Mouse (Mus musculus): ENCODE results near the gene Osbpl9. TPM values are rescaled to one million over a fixed set of nuclear protein-coding genes. Genes with fewer than 3 reads are reported as not detected.

The Osbpl9 gene
- polyA plus RNA-seq, 1 experiment from 2014 or later, result 64.5 TPM

- 91% methylated on average over 5 of the region's 5 CpGs for WGBS
- Histone ChIP-seq H3K9me3 (replicated peaks) (no peaks in the 10 kb centered on the region), H3K27me3 (ENCODE audit: low read depth, poor library complexity, severe bottlenecking) (no peaks in the 10 kb centered on the region), H3K36me3 (peaks cover 88% of the 10 kb centered on the region), H3K4me1 (no peaks in the 10 kb centered on the region), H3K27ac (no peak overlapping the region), H3K4me3 (no peak overlapping the region)
- no peak for DNase-seq (ENCODE audit: low spot score)
Measured at GRCm38 (mm10) chr4:109065714-109066113, 136.4 kb downstream of the Osbpl9 start.

GRCm38 (mm10) chr4:109064941-109065340, 137.1 kb downstream of the Osbpl9 start:
- DNase-seq (ENCODE audit: low spot score), result no peak
- Histone ChIP-seq H3K4me3 (no peak overlapping the region), H3K27ac (no peak overlapping the region), H3K27me3 (ENCODE audit: low read depth, poor library complexity, severe bottlenecking) (no peaks in the 10 kb centered on the region), H3K9me3 (replicated peaks) (no peaks in the 10 kb centered on the region), H3K4me1 (no peaks in the 10 kb centered on the region), H3K36me3 (peaks cover 89% of the 10 kb centered on the region)
- WGBS, result 92% methylated on average over 6 of the region's 6 CpGs

GRCm38 (mm10) chr4:109059255-109059821, 142.7 kb downstream of the Osbpl9 start:
- Histone ChIP-seq H3K27ac (no peak overlapping the region), H3K4me3 (no peak overlapping the region), H3K27me3 (ENCODE audit: low read depth, poor library complexity, severe bottlenecking) (no peaks in the 10 kb centered on the region), H3K9me3 (replicated peaks) (no peaks in the 10 kb centered on the region), H3K36me3 (peaks cover 99% of the 10 kb centered on the region), H3K4me1 (no peaks in the 10 kb centered on the region)
- no peak for DNase-seq (ENCODE audit: low spot score)
- WGBS, result 96% methylated on average over 4 of the region's 4 CpGs

- no peak overlapping the region for H3K27ac ChIP-seq
- no peaks in the 10 kb centered on the region for H3K27me3 ChIP-seq (ENCODE audit: low read depth, poor library complexity, severe bottlenecking)
- H3K9me3 ChIP-seq (replicated peaks), result no peaks in the 10 kb centered on the region
- DNase-seq (ENCODE audit: low spot score), result no peak
- H3K36me3 ChIP-seq, result peaks cover 98% of the 10 kb centered on the region
- H3K4me1 ChIP-seq, result no peaks in the 10 kb centered on the region
- no peak overlapping the region for H3K4me3 ChIP-seq
- WGBS, result 97% methylated on average over 8 of the region's 8 CpGs
Measured at GRCm38 (mm10) chr4:109057640-109058039, 144.4 kb downstream of the Osbpl9 start.

GRCm38 (mm10) chr4:109056351-109056750, 145.7 kb downstream of the Osbpl9 start:
- WGBS, result 88% methylated on average over 7 of the region's 7 CpGs

GRCm38 (mm10) chr4:109054003-109054402, 148.1 kb downstream of the Osbpl9 start:
- Histone ChIP-seq H3K36me3 (peaks cover 98% of the 10 kb centered on the region), H3K4me1 (no peaks in the 10 kb centered on the region), H3K4me3 (no peak overlapping the region), H3K9me3 (replicated peaks) (no peaks in the 10 kb centered on the region), H3K27ac (no peak overlapping the region), H3K27me3 (ENCODE audit: low read depth, poor library complexity, severe bottlenecking) (no peaks in the 10 kb centered on the region)
- 90% methylated on average over 9 of the region's 9 CpGs for WGBS
- DNase-seq (ENCODE audit: low spot score), result no peak

More at GRCm38 (mm10) chr4:109056351-109056750, 145.7 kb downstream of the Osbpl9 start:
- H3K27me3 ChIP-seq (ENCODE audit: low read depth, poor library complexity, severe bottlenecking), result no peaks in the 10 kb centered on the region
- H3K27ac ChIP-seq, result no peak overlapping the region
- H3K9me3 ChIP-seq (replicated peaks), result no peaks in the 10 kb centered on the region
- no peak for DNase-seq (ENCODE audit: low spot score)
- H3K4me1 ChIP-seq, result no peaks in the 10 kb centered on the region
- peaks cover 98% of the 10 kb centered on the region for H3K36me3 ChIP-seq
- H3K4me3 ChIP-seq, result no peak overlapping the region

GRCm38 (mm10) chr4:109052282-109052681, 149.8 kb downstream of the Osbpl9 start:
- WGBS, result 83% methylated on average over 1 of the region's 1 CpGs
- peaks cover 97% of the 10 kb centered on the region for H3K36me3 ChIP-seq
- no peaks in the 10 kb centered on the region for H3K27me3 ChIP-seq (ENCODE audit: low read depth, poor library complexity, severe bottlenecking)
- no peak for DNase-seq (ENCODE audit: low spot score)
- no peaks in the 10 kb centered on the region for H3K9me3 ChIP-seq (replicated peaks)
- H3K27ac ChIP-seq, result no peak overlapping the region
- H3K4me3 ChIP-seq, result no peak overlapping the region
- no peaks in the 10 kb centered on the region for H3K4me1 ChIP-seq

GRCm38 (mm10) chr4:109048258-109048657, 153.8 kb downstream of the Osbpl9 start:
- H3K36me3 ChIP-seq, result peaks cover 95% of the 10 kb centered on the region
- WGBS, result 91% methylated on average over 4 of the region's 4 CpGs
- H3K4me3 ChIP-seq, result no peak overlapping the region
- H3K27ac ChIP-seq, result no peak overlapping the region
- DNase-seq (ENCODE audit: low spot score), result no peak
- H3K9me3 ChIP-seq (replicated peaks), result no peaks in the 10 kb centered on the region
- H3K27me3 ChIP-seq (ENCODE audit: low read depth, poor library complexity, severe bottlenecking), result no peaks in the 10 kb centered on the region
- no peaks in the 10 kb centered on the region for H3K4me1 ChIP-seq

GRCm38 (mm10) chr4:109043756-109044155, 158.3 kb downstream of the Osbpl9 start:
- H3K27me3 ChIP-seq (ENCODE audit: low read depth, poor library complexity, severe bottlenecking), result no peaks in the 10 kb centered on the region

GRCm38 (mm10) chr4:109043294-109043693, 158.8 kb downstream of the Osbpl9 start:
- Histone ChIP-seq H3K4me3 (no peak overlapping the region), H3K4me1 (no peaks in the 10 kb centered on the region), H3K27ac (no peak overlapping the region), H3K27me3 (ENCODE audit: low read depth, poor library complexity, severe bottlenecking) (no peaks in the 10 kb centered on the region), H3K36me3 (peaks cover 97% of the 10 kb centered on the region), H3K9me3 (replicated peaks) (no peaks in the 10 kb centered on the region)
- 90% methylated on average over 5 of the region's 5 CpGs for WGBS
- DNase-seq (ENCODE audit: low spot score), result no peak

More at GRCm38 (mm10) chr4:109043756-109044155, 158.3 kb downstream of the Osbpl9 start:
- H3K9me3 ChIP-seq (replicated peaks), result no peaks in the 10 kb centered on the region
- H3K27ac ChIP-seq, result no peak overlapping the region
- H3K4me3 ChIP-seq, result no peak overlapping the region
- H3K4me1 ChIP-seq, result no peaks in the 10 kb centered on the region
- H3K36me3 ChIP-seq, result peaks cover 97% of the 10 kb centered on the region
- WGBS, result 89% methylated on average over 5 of the region's 5 CpGs
- no peak for DNase-seq (ENCODE audit: low spot score)

- H3K4me1 ChIP-seq, result no peaks in the 10 kb centered on the region
- DNase-seq (ENCODE audit: low spot score), result no peak
- H3K9me3 ChIP-seq (replicated peaks), result no peaks in the 10 kb centered on the region
- WGBS, result 91% methylated on average over 4 of the region's 4 CpGs
- H3K36me3 ChIP-seq, result peaks cover 97% of the 10 kb centered on the region
- H3K27me3 ChIP-seq (ENCODE audit: low read depth, poor library complexity, severe bottlenecking), result no peaks in the 10 kb centered on the region
- no peak overlapping the region for H3K4me3 ChIP-seq
- no peak overlapping the region for H3K27ac ChIP-seq
Measured at GRCm38 (mm10) chr4:109042739-109043138, 159.3 kb downstream of the Osbpl9 start.

- peaks cover 80% of the 10 kb centered on the region for H3K36me3 ChIP-seq
- H3K9me3 ChIP-seq (replicated peaks), result no peaks in the 10 kb centered on the region
- peak; percentile 74 for DNase-seq (ENCODE audit: low spot score)
- no peak overlapping the region for H3K4me3 ChIP-seq
- H3K27me3 ChIP-seq (ENCODE audit: low read depth, poor library complexity, severe bottlenecking), result no peaks in the 10 kb centered on the region
- no peaks in the 10 kb centered on the region for H3K4me1 ChIP-seq
- no peak overlapping the region for H3K27ac ChIP-seq
Measured at GRCm38 (mm10) chr4:109036327-109036726, 165.7 kb downstream of the Osbpl9 start.

GRCm38 (mm10) chr4:109030266-109030665, 171.8 kb downstream of the Osbpl9 start:
- peaks cover 85% of the 10 kb centered on the region for H3K36me3 ChIP-seq
- no peaks in the 10 kb centered on the region for H3K27me3 ChIP-seq (ENCODE audit: low read depth, poor library complexity, severe bottlenecking)
- no peak for DNase-seq (ENCODE audit: low spot score)
- 92% methylated on average over 2 of the region's 2 CpGs for WGBS
- no peaks in the 10 kb centered on the region for H3K4me1 ChIP-seq
- H3K9me3 ChIP-seq (replicated peaks), result no peaks in the 10 kb centered on the region
- no peak overlapping the region for H3K27ac ChIP-seq
- no peak overlapping the region for H3K4me3 ChIP-seq

GRCm38 (mm10) chr4:109029857-109030256, 172.2 kb downstream of the Osbpl9 start:
- WGBS, result 91% methylated on average over 2 of the region's 2 CpGs
- DNase-seq (ENCODE audit: low spot score), result no peak
- peaks cover 87% of the 10 kb centered on the region for H3K36me3 ChIP-seq
- no peaks in the 10 kb centered on the region for H3K9me3 ChIP-seq (replicated peaks)
- no peak overlapping the region for H3K4me3 ChIP-seq
- no peaks in the 10 kb centered on the region for H3K4me1 ChIP-seq
- no peak overlapping the region for H3K27ac ChIP-seq
- H3K27me3 ChIP-seq (ENCODE audit: low read depth, poor library complexity, severe bottlenecking), result no peaks in the 10 kb centered on the region

All from limb, embryonic 10.5 days (tissue).